Mouse (Mus musculus) limb, embryonic 12.5 days (tissue): Measurements from ENCODE around the gene Bmf. TPM values are rescaled to one million over a fixed set of nuclear protein-coding genes. Genes with fewer than 3 reads are reported as not detected.
"Not testable (repeated sequence)": the region's sequence is repeated elsewhere in the genome, so short reads cannot be mapped to it uniquely, and the experiment has no call there.

Experiments used
- ATAC-seq: fragments of 200-750 bp; cut with Nextera tagmentation; 2 replicates; pipeline ENCODE4 v1.8.0; 2017; ENCODE audit warnings: low read depth, moderate TSS enrichment; ENCODE audit not compliant: insufficient number of reproducible peaks, insufficient read depth, low FRiP score, low TSS enrichment
- H3K27ac ChIP-seq: fragments of 300-500 bp; sonication (generic); 2 replicates; pipeline ENCODE4 v1.5.1; 2016; ENCODE audit warnings: mild to moderate bottlenecking, moderate library complexity
- H3K27me3 ChIP-seq: fragments of 300-500 bp; sonication (generic); 2 replicates; pipeline ENCODE4 v1.6.1; 2016; ENCODE audit warnings: mild to moderate bottlenecking, moderate library complexity
- H3K36me3 ChIP-seq: fragments of 300-500 bp; sonication (generic); 2 replicates; pipeline ENCODE4 v1.6.1; 2016; ENCODE audit warnings: mild to moderate bottlenecking, moderate library complexity
- H3K4me1 ChIP-seq: fragments of 300-500 bp; sonication (generic); replicated peaks from 2 replicates; pipeline ENCODE4 v1.6.1; 2016
- H3K4me2 ChIP-seq: fragments of 300-500 bp; sonication (generic); 2 replicates; pipeline ENCODE4 v1.6.1; 2016; ENCODE audit warnings: mild to moderate bottlenecking, moderate library complexity
- H3K4me3 ChIP-seq: fragments of 300-500 bp; sonication (generic); replicated peaks from 2 replicates; pipeline ENCODE4 v1.5.1; 2016; ENCODE audit warnings: mild to moderate bottlenecking
- H3K9ac ChIP-seq: fragments of 300-500 bp; sonication (generic); replicated peaks from 2 replicates; pipeline ENCODE4 v1.6.1; 2016; ENCODE audit warnings: mild to moderate bottlenecking, moderate library complexity
- H3K9me3 ChIP-seq: fragments of 300-500 bp; sonication (generic); 2 replicates; pipeline ENCODE4 v1.6.1; 2016; ENCODE audit warnings: mild to moderate bottlenecking, moderate library complexity
- WGBS: fragments of 180-500 bp; shearing (Covaris S2); methylation state at CpG from one replicate; pipeline ENCODE4 v1.1.7; 2016; 5-methylcytosine and 5-hydroxymethylcytosine counted together
- polyA plus RNA-seq: library from polyadenylated mRNA; unstranded; fragments of >200 nt; fragmentation: Nextera tagmentation; extraction: Ambion mirVana; gene quantifications from 2 replicates; pipeline ENCODE4 v1.2.1, GENCODE M21; 2016

Bmf gene
- polyA plus RNA-seq, 1 experiment from 2014 or later: 7.1 TPM

GRCm38 (mm10) chr2:118562015-118562414 is 12.5 kb upstream of the Bmf start:
- Histone ChIP-seq H3K27ac (no peak overlapping the region), H3K4me3 (no peak overlapping the region), H3K4me1 (no peaks in the 10 kb centered on the region), H3K4me2 (no peak overlapping the region), H3K9ac (no peak overlapping the region), H3K36me3 (0 out of 2 replicates have a peak, but pooled peaks cover 17% of the 10 kb centered on the region), H3K9me3 (no peaks in the 10 kb centered on the region), H3K27me3 (no peaks in the 10 kb centered on the region)
- 80% methylated on average over 4 of the region's 4 CpGs for WGBS
- ATAC-seq: no peak

- Histone ChIP-seq H3K4me2 (no peak overlapping the region), H3K4me1 (no peaks in the 10 kb centered on the region), H3K9me3 (no peaks in the 10 kb centered on the region), H3K9ac (no peak overlapping the region), H3K27ac (no peak overlapping the region), H3K36me3 (0 out of 2 replicates have a peak, but pooled peaks cover 4% of the 10 kb centered on the region), H3K4me3 (no peak overlapping the region), H3K27me3 (no peaks in the 10 kb centered on the region)
- no peak for ATAC-seq
- WGBS: 94% methylated on average over 3 of the region's 3 CpGs
Observed at GRCm38 (mm10) chr2:118558426-118558825, 8.9 kb upstream of the Bmf start.

GRCm38 (mm10) chr2:118554356-118554990 is 5.0 kb upstream of the Bmf start:
- not testable (repeated sequence) for H3K36me3 ChIP-seq, H3K9me3 ChIP-seq, ATAC-seq, H3K4me1 ChIP-seq, H3K27me3 ChIP-seq
- 56% methylated on average over 15 of the region's 17 CpGs for WGBS
- peak overlapping the region; percentile 48 for H3K9ac ChIP-seq
- peak overlapping the region; percentile 44 for H3K4me3 ChIP-seq
- H3K4me2 ChIP-seq: peak overlapping the region; percentile 57
- H3K27ac ChIP-seq: peak overlapping the region; percentile 70; the same call in 1 of the 2 replicates

- Histone ChIP-seq H3K4me3 (no peak overlapping the region), H3K27ac (no peak overlapping the region), H3K27me3 (no peaks in the 10 kb centered on the region), H3K36me3 (no peaks in the 10 kb centered on the region), H3K9me3 (no peaks in the 10 kb centered on the region), H3K9ac (no peak overlapping the region), H3K4me1 (peaks cover 27% of the 10 kb centered on the region), H3K4me2 (no peak overlapping the region)
- no peak for ATAC-seq
- WGBS: 65% methylated on average over 2 of the region's 2 CpGs
Observed at GRCm38 (mm10) chr2:118551606-118552005, 2.1 kb upstream of the Bmf start.

GRCm38 (mm10) chr2:118548421-118549221 is 866 bp downstream of the Bmf start:
- peak overlapping the region; percentile 92 for H3K4me3 ChIP-seq
- H3K27me3 ChIP-seq: no peaks in the 10 kb centered on the region
- under 1% methylated on average over 18 of the region's 18 CpGs for WGBS
- H3K36me3 ChIP-seq: no peaks in the 10 kb centered on the region
- no peaks in the 10 kb centered on the region for H3K9me3 ChIP-seq
- peak overlapping the region; percentile 79 for H3K9ac ChIP-seq
- H3K4me2 ChIP-seq: peak overlapping the region; percentile 86
- H3K4me1 ChIP-seq: peaks cover 56% of the 10 kb centered on the region
- ATAC-seq: no peak
- H3K27ac ChIP-seq: no peak overlapping the region

GRCm38 (mm10) chr2:118547541-118548016 is 1.9 kb downstream of the Bmf start:
- Histone ChIP-seq H3K4me1 (peaks cover 67% of the 10 kb centered on the region), H3K4me3 (peak overlapping the region; percentile 92), H3K9ac (no peak overlapping the region; the same call in 1 of the 2 replicates), H3K4me2 (peak overlapping the region; percentile 86), H3K9me3 (no peaks in the 10 kb centered on the region), H3K36me3 (peaks cover 4% of the 10 kb centered on the region; the same call in 1 of the 2 replicates), H3K27me3 (no peaks in the 10 kb centered on the region), H3K27ac (peak overlapping the region; percentile 9)
- 7% methylated on average over 9 of the region's 9 CpGs for WGBS
- ATAC-seq: no peak

- WGBS: 61% methylated on average over 3 of the region's 3 CpGs
- Histone ChIP-seq H3K36me3 (peaks cover 4% of the 10 kb centered on the region; the same call in 1 of the 2 replicates), H3K4me2 (peak overlapping the region; percentile 86), H3K27me3 (no peaks in the 10 kb centered on the region), H3K4me3 (peak overlapping the region; percentile 92; the same call in 1 of the 2 replicates), H3K9ac (0 out of 2 replicates have a peak overlapping the region, but pooled peaks have one; percentile 31), H3K27ac (peak overlapping the region; percentile 99), H3K4me1 (peaks cover 75% of the 10 kb centered on the region), H3K9me3 (no peaks in the 10 kb centered on the region)
- no peak for ATAC-seq
Observed at GRCm38 (mm10) chr2:118546798-118547165, 2.7 kb downstream of the Bmf start.

- peak overlapping the region; percentile 86 for H3K4me2 ChIP-seq
- no peak for ATAC-seq
- peak overlapping the region; percentile 47; the same call in 1 of the 2 replicates for H3K9ac ChIP-seq
- no peaks in the 10 kb centered on the region for H3K27me3 ChIP-seq
- H3K4me1 ChIP-seq: peaks cover 78% of the 10 kb centered on the region
- H3K4me3 ChIP-seq: peak overlapping the region; percentile 12; the same call in 1 of the 2 replicates
- peaks cover 4% of the 10 kb centered on the region; the same call in 1 of the 2 replicates for H3K36me3 ChIP-seq
- H3K27ac ChIP-seq: peak overlapping the region; percentile 99
- H3K9me3 ChIP-seq: no peaks in the 10 kb centered on the region
- WGBS: 27% methylated on average over 5 of the region's 5 CpGs
Observed at GRCm38 (mm10) chr2:118546104-118546797, 3.2 kb downstream of the Bmf start.

- Histone ChIP-seq H3K27me3 (no peaks in the 10 kb centered on the region), H3K36me3 (peaks cover 4% of the 10 kb centered on the region; the same call in 1 of the 2 replicates), H3K27ac (peak overlapping the region; percentile 99), H3K9me3 (no peaks in the 10 kb centered on the region), H3K4me3 (peak overlapping the region; percentile 38), H3K4me1 (peaks cover 84% of the 10 kb centered on the region), H3K4me2 (peak overlapping the region; percentile 86), H3K9ac (peak overlapping the region; percentile 47; the same call in 1 of the 2 replicates)
- ATAC-seq: no peak
- WGBS: 21% methylated on average over 23 of the region's 23 CpGs
Observed at GRCm38 (mm10) chr2:118545242-118546103, 4.0 kb downstream of the Bmf start.
